Mouse (Mus musculus) neutrophil, adult 59 days (primary cell): ENCODE measurements around the gene Lyg2. TPM values are rescaled to one million over a fixed set of nuclear protein-coding genes. Genes with fewer than 3 reads are reported as not detected.

Experiments
- total RNA-seq, 2 experiments: library from RNA; stranded (reverse); gene quantifications; 1 replicate in 1 of 2; 2 replicates in 1 of 2; pipeline ENCODE4 v1.2.4; 2023

Gene Lyg2
- total RNA-seq, result not detected

DNA sequence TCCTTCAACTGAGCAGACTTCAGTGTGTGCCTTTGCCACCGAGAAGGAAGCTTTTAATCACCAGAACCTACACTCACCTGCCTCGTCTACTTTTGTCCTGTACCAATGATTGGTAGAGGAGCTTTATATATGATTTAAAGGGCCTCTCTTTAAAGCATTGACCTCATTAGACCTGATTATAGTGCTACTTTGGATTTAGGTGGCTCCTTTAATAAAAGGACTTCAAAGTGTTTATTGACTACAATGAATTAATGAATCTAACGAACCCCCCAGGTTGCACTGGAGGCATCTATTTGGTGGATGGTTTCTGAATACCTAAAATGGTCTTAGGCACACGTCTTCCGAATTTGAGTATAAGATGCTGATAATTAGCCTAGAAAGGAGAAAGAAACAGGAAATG is at the start of gene Lyg2:
Gene Lyg2, minus strand, starts transcription at position 101 of the 400 bp plus-strand sequence.

DNA sequence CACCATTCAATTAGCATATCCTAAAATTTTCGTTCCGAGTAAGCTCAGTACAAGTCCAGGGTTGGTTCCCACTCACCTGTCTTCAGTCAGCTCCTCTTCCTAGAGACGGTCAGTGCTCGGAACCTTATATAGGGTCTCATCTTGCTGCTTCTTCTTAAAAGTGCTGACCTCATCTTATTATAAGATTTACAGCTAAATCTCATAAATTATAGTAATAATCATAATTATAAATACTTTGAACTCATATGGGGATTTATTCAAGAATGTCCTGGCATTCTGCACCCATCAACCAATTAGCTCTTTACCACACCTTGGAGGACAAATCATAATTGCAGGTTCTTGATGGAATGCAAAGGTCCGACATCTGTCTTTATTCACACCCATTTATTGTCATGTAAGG is 41.4 kb upstream of the Lyg2 start, which contains the start of gene Lyg1:
Gene Lyg1, minus strand, starts transcription at position 101 of the 400 bp plus-strand sequence.

GRCm38 (mm10) chr1:37890025-37890652 is 26.2 kb downstream of the Lyg2 start, which contains the start of the genes Mitd1 and Mrpl30:
Mitd1 (minus strand) TSS chr1:37890411.
Mrpl30 (plus strand) TSS chr1:37890477.

GRCm38 (mm10) chr1:37871704-37872103 is 44.6 kb downstream of the Lyg2 start, which contains the start of gene Lipt1:
Lipt1 (plus strand) TSS chr1:37871738.

GRCm38 (mm10) chr1:37866286-37866685 is 50.0 kb downstream of the Lyg2 start, which contains the start of gene Tsga10:
Tsga10 (minus strand) TSS chr1:37866429.

Other genes with a start within 250 kb of the Lyg2 start
- under 1 TPM; 0.09 TPM for gene 2010300C02Rik, start 196.4 kb downstream of the Lyg2 start, total RNA-seq
- 1 to 10 TPM; 5.6 to 6.8 TPM for gene Tsga10, start 50.1 kb downstream of the Lyg2 start, total RNA-seq
- gene Lipt1, start 44.8 kb downstream of the Lyg2 start, total RNA-seq, result 1 to 10 TPM in 1 of 2 experiments, under 1 TPM in 1; 0.31 to 1.4 TPM
- gene Mitd1, start 26.1 kb downstream of the Lyg2 start, total RNA-seq, result 1 to 10 TPM; 7.7 to 9.4 TPM
- gene Mrpl30, start 26.0 kb downstream of the Lyg2 start, total RNA-seq, result 10 to 100 TPM; 65.9 to 73.3 TPM
- gene Lyg1, start 41.3 kb upstream of the Lyg2 start, total RNA-seq, result not detected
- 10 to 100 TPM; 44.6 to 45.7 TPM for gene Txndc9, start 81.4 kb upstream of the Lyg2 start, total RNA-seq
- 10 to 100 TPM; 13.1 to 19.4 TPM for gene Eif5b, start 81.5 kb upstream of the Lyg2 start, total RNA-seq
- gene Rev1, start 213.3 kb upstream of the Lyg2 start, total RNA-seq, result 10 to 100 TPM; 25.1 to 27.3 TPM